Mouse (Mus musculus) telencephalon, adult 2 months (tissue): ENCODE results near the gene Arpc3.
"Not testable (repeated sequence)": the region's sequence is repeated elsewhere in the genome, so short reads cannot be mapped to it uniquely, and the experiment has no call there.

ENCODE experiments used
- DNase-seq: peaks from one replicate; pipeline ENCODE4 v3.0.0-alpha.2; 2011; ENCODE audit warnings: low read depth, low spot score

Gene Arpc3

DNA sequence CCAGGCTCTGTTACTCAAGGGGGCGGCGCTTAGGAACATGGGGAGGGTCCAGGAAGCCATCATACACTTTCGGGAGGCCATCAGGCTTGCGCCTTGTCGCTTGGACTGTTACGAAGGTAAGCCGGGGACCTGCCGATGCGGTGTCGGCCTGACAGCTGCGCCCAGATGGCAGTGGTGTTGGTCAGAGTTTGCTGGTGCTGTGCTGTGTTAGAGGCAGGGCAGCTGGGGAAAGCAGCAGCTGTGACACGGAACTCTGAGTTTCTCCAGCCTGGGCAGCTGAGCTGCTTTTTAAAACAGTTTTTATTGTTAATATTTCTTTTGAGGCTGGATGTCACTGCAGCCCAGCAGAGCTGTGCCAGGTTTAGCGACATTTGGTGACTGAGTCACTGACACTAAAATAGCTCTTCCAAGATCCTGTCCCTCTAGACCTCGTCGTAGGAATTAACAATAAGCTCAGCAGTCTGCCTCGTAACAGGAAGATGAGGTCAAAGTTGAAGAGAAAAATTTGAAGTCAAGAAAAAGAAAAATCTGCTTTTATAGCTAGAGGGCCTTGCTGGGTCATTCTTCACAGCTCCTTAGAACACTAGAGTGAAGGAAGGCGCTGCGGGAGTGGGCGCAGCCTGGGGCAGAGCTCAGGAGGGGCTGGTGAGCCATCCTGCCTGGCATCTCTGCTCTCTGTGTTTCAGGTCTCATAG, 47.9 kb downstream of the Arpc3 start:
- no peak for DNase-seq

DNA sequence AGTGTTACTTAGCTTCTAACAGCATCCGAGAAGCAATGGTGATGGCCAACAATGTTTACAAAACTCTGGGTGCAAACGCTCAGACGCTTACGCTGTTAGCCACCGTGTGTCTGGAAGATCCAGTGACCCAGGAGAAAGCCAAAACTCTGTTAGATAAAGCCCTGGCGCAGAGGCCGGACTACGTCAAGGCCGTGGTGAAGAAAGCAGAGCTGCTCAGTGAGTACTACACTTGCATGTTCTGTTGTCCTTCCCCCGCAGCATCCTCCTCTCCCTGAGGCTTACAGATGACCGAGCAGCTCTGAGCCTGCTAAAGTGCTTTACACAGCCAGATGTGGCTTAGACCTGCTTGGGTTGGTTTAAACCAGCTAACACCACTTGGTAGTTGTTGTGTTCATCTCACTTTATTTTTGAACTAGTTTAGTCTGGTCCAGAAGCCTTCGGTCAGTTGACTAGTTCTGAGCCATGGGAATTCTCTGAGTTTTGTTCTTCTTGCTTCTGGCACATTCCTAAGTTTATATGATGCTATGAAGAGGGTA, 48.5 kb downstream of the Arpc3 start:
- no peak for DNase-seq

DNA sequence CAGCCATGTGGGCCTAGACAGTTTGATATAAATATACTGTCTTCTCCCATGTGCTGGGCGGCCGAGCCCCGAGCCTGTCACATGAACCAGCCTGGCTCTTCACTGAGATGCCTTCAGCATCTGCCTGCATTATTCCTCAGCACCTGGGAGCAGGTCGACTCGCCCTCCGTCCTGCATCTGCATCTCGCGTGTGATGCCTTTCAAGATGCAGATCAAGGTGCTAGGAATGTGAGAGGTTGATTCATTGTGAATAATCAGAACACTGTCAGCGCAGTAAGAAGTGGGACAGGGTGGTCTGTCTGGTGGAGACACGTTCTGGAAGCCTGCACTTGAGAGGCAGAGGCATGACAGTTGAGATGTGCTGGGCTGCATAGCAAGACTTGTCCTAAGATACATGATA, 52.8 kb downstream of the Arpc3 start:
- no peak for DNase-seq

DNA sequence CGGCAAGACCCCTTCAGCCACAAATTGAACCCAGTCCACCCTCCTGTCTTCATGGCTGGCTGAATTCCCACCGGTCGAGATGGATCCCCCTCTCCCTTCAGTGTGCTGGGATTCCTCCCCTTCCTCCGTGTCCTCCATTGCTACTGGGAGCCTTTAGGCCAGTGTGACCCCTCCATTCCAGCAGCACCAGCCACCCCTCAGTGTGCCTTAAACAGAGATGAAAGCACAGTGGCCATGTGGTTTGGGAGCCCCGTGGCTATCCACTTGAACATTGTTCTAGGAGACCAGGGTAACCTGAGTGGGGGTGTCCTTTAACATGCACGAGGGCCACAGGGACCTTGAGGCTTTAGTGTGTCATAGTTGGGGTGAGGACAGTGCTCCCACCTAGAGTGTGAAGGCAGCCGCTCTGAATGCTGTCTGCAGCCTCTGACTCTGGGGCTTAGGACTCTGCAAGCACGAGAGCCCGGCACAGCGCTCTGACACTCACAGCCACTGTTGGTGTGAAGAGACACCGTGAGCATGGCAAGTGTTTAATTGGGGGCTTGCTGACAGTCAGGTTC, 53.5 kb downstream of the Arpc3 start:
- DNase-seq = no peak

DNA sequence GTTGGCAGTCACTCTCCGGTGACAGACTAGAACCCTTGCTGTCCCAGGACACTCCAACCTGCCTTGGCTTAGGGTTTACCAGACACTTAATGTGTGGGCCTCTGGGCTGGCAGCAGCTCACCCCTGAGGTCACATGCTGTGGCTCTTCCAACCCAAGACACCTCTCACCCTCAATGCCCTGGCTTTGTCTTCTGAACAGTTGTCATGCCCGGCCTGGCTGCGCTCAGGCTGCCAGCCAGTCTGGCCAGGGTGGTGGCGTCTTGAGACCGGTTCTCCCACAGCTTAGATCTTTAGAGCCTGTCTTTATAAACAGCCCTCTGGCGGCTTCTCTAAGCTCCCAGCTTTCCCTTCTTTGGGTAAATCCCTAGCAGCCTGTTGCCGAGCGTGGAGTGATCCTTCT, 56.2 kb downstream of the Arpc3 start:
- DNase-seq = no peak

DNA sequence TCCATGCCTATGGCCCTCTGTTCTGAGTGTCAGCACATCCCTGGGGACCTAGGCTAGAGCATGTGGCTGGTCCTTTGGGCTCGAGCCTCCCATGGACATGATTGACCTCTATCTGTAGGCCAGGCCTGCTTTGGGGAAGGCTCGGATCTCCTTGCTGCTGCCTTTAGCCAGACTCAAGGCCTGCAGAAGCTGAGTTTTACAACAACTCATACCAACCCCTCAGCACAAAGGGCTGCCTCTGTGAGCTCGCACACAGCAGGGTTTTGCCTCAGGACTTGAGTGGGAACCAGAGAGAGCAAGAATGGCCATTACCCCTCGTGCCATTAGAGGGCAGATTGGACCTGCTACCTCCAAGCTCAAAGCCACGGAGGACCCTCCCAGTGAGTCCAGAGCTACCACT, 57.2 kb downstream of the Arpc3 start:
- DNase-seq = no peak

DNA sequence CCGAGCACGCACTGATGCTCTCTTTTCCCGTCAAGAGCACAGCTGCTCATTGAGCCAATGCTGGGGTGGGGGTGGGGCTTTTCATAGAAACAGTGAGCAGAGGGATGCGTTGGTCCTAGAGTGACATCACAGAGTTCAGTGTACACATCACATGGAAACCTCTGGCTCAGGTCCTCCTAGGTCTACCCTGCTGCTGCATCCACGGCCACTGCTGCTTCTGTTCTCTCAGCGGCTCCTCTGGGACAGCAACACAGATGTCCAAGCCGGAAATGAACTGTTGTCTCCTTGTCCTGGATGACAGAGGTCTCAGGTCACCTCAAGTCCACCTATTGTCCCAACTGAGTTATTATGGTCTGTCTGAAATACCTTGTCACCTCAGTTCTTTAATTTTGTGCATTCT, 58.3 kb downstream of the Arpc3 start:
- no peak for DNase-seq

DNA sequence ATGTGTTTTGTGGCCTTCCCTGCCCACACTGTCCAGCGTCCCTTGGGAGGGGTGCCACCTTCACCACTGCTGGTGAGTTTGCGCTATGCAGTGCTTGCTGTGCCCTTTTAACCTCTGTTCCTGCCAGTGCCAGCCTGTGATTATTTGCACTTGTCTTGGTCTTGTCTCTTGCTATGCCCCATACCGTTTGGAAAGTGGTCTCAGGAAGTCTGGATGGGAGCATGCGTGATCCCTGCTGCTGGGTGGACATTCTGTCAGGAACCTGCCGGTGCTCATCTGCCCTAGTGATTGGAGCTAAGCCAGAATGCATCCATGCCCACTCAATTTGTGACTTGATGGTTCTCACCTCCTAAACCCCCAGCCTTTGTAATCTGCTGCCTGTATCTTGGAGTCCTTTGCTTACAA, 59.2 kb downstream of the Arpc3 start:
- DNase-seq = no peak

DNA sequence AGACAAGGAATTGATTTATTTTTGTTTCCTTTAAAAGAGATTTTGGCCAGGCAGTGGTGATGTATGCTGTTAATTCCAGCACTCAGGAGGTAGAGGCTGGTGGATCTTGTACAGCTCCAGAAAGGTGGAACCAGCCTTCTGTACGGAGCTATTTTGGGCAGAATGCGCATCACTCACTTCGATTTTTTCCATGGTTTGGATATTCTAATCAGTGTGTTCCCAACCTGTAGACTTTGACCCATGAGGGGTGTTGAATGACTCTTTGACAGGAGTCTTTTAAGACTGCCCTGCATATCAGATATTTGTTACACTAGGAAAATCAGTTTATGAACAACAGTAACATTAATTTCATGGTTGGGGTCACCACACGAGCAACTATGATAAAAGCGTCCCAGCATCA, 59.6 kb downstream of the Arpc3 start:
- no peak for DNase-seq

DNA sequence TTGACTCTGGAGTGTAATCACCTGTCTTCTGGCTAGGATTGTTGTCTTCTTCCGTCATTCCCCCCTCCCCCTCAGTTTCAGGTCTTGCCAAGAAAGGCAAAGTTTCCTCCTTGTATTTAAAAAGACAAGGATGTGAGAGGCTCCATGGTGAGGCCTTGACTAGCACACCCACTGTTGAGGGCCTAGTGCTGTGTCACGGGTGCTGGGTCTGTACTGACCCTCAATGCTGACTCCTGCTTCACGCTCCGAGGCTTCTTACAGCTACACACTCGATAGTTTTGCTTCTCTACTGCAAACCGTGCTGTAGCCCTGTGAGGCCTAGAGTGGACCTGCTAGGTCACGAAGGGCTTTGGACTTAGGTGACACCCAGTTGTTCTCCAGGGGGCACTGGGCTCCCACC, 60.5 kb downstream of the Arpc3 start:
- no peak for DNase-seq

DNA sequence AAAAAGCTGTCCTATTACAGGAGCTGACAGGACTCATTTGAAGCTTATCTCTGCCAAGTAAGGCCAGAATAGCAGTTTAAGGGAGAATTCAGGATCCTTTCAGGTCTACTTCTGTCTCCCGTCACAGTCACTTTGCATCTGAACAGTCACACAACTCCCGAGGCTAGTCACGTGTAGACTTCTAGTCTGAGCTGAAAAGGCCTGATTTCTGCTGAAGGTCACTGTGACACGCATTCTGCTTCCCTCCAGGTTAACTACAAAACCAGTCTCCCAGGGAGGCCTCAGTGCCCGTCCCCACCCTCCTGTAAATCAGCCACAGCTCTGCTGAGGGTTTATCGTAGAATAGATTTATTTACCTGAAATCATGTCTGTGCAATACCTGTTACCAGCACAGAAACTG, 61.5 kb downstream of the Arpc3 start:
- DNase-seq = no peak

DNA sequence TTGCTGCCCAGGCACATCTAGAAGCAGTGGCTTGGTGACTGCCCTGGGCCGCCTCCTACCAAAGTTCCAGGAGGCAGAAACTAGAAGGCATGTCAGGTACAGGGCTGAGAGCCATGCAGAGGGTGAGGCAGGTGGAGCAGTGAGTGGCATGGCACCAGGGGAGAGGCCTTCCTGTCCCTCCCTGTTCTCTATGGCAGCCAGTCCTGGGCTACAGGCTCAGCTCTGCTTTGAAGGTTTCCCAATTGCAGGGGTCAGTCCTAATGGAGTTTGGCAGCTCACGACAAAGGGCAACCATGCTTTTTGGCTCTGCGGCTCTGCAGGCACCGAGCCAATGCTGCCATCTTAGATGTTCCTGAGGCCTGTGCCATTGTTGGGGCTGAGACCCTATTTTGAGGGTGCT, 62.8 kb downstream of the Arpc3 start:
- no peak for DNase-seq

DNA sequence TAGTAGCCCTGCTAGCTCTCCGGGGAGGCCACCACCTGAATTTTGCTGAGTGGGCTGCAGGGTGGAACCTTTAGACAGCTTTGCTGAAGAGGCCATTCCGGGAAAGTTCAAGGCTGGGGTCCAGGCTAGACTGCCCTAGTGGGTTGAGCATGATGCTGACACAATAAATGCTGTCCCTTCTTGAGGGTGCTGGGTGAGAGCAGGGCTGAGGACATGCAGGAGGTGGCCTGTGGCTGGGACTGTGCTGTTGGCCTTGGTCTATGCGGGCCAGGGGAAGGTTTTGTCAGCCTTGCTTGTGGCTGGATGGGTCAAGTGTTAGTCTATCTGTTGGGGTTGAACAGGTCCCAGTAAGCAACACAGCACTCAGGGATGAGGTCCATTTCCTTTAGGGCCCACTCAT, 63.2 kb downstream of the Arpc3 start:
- DNase-seq = no peak

DNA sequence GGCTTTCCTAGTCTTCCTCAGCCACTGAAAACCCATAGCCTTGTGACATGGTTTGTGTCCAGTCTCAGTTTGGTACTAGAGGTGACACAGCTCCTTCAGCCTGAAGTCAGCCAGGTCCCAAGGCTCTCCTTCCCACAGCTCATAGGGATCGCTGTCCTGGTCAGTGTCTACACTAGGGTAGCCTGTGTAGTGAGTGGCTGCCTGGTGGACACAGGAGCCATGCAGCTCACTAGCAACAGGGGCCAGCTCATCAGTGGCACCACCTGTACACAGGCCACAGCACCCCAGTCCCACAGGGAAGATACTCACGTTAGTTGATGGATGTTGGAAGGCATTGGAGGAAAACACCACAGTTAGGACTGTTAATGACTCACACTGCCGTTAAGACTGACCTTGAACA, 63.9 kb downstream of the Arpc3 start:
- no peak for DNase-seq

DNA sequence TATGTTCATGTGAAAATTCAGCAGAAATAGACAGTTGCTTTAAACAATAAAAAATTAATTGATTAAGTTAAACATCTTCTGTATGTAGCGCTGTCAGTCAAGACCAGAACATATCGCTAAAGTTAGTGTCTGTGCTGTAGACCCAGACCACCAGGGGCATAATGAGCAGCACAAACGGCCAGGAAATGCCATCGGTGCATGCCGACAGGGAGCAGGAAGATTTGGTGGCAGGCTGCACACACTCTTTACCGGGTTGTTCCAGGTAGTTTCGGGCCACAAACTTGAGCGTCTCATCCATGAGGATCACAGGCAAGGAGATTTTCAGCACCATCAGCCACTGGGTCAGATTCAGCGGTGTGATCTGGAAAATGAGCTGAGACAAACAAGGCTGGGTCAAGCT, 65.4 kb downstream of the Arpc3 start:
- not testable (repeated sequence) for DNase-seq

DNA sequence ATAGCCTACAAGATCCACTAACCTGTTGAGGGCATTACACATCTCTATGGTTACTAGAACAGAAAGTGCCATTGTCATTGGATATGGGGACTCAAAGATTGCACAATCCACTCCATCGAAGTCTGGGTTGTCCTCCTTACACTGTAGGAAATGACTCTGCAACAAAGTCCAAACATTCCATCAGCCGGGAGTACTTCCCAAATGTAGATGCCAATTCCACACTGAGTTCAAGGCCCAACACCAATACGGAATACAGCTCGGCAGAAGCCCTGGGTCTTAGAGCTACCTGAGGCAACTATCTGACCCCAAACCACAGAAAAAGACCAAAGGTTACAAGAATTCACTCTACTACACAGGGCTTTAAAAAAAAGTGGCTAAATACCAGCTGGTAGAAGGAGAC, 66.4 kb downstream of the Arpc3 start:
- DNase-seq = no peak

DNA sequence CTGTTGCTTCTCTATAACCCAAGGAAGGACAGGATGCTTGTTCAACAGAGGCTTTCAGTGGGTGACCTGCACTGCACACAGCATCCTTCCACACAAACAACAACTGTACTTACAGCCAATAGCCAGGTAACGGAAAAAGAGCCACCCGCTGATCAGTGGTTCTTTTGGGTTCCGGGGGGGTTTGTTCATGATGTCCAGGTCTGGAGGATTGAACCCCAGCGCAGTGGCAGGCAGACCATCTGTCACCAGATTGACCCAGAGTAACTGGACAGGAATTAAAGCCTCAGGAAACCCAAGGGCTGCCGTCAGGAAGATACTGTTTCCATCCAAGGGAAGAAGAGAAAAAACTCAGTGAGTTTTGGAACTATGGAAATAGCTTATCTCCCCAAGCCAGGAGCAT, 67.7 kb downstream of the Arpc3 start:
- DNase-seq = no peak

DNA sequence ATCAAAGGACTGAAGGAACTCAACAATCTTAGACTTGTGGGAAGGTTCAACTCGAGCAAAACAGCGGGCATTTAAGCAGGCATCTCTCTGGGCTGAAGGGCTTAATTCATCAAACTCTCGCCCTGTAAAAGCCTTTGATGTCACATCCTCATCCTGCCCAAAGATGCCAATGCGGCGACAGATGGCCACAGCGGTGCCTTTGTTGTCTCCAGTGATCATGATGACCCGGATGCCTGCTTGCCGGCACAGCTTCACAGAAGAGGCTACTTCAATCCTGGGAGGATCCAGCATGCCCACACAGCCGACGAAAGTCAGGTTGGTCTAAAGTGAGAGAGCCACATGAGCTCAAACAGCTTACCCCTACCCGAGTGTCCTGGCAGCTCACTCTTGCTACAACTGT, 69.0 kb downstream of the Arpc3 start:
- no peak for DNase-seq

DNA sequence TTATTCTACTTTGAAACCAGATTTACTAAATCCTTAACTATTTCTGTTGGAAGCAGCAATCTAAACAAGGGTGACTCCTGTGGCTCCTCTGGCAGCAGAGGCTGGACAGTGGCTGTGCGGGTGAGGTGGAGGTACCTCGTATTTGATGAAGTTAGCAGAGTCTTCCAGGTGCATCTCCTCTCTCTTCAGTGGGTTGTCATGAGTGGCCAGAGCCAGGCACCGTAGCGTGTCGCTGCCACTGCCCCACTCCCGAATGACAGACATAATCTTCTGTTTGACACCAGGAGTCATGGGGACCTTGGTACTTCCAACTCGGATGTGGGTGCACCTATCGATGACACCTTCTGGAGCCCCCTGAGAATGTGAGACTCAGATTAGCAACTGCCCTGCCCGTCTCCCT, 69.8 kb downstream of the Arpc3 start:
- no peak for DNase-seq
